Mouse (Mus musculus) ovary, postnatal 36 days (tissue): ENCODE data around the gene Wrap53.

ENCODE experiments used
- DNase-seq: peaks from one replicate; pipeline ENCODE4 v3.0.0; 2022; ENCODE audit warnings: low spot score, mixed read lengths

Wrap53 gene

DNA sequence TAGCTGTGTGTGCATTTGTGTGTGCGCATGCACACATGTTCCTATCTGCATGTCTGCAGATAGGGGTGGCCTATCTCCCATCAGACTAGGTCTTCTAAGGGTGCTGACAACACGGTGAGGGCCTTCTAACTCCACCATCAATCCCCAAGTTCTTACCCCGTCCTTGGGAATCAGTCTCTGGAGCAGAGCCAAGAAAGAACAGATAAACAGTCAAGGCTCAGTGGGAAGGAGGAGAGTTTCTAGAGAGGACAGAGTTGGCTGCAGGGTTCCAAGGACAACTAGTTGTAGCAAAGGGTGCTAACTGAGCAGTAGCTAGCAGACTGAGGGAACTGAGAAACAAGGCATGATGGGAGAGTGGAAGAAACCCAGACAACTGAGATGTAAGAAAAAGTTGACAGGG, 21.7 kb upstream of the Wrap53 start:
- peak; percentile 20 for DNase-seq

- peak; percentile 86 for DNase-seq
These were observed 20.0 kb upstream of the Wrap53 start for GRCm38 (mm10) chr11:69600098-69600497.

DNA sequence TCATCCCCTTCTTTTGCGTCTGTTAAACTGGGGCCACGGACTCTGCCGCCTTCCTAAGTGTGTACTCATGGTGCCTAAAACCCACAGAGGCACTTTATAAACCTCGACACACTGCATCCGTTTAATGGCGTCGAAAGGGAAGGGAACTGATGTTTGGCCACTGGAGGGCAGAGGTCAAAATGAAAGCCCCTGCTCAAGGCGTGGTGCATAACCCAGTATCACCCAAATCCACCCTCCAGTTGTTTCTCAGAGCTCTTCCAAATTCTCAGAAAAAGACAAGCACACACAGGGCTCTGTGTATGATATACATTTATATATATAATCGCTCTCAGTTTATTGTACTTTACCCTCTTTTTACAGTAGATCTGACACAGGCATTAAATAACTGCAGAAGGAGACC, 19.4 kb upstream of the Wrap53 start:
- DNase-seq = no peak

DNA sequence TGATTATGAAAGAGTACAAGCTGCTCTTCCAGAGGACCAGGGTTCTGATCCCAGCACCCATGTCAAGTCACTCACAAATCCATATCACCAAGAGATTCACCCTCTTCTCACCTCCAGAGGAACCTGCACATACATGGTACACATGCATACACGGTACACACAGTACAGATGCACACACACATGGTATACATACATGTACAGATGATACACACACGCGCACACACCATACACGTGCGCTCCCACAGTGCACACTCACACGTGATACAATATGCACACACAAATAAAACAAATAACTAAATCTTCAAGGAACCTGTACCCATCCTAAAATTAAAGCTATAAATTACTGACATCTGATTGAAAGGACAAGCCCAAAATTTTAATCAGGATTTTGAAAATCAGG, 14.8 kb upstream of the Wrap53 start:
- DNase-seq = no peak

DNA sequence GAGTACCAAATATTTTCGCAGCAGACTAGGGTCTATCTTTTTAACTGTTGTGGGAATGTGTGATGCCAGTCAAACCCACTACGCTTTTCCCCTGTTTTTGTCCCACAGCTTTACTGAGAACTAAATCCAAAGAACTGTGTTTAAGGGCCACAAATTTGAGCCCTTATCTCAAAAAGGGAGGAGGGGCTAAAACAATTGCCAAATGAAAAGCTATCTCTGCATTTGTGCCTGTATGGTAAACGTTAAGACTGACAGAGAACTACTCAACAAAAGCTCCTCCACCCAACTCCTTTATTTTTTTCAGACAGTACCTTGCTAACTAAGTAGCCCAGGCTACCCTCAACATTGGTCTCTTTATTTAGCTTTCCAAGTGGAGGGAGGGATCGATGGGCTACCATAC, 12.7 kb upstream of the Wrap53 start:
- DNase-seq = no peak

GRCm38 (mm10) chr11:69591899-69592637, 12.0 kb upstream of the Wrap53 start:
- DNase-seq = no peak

DNA sequence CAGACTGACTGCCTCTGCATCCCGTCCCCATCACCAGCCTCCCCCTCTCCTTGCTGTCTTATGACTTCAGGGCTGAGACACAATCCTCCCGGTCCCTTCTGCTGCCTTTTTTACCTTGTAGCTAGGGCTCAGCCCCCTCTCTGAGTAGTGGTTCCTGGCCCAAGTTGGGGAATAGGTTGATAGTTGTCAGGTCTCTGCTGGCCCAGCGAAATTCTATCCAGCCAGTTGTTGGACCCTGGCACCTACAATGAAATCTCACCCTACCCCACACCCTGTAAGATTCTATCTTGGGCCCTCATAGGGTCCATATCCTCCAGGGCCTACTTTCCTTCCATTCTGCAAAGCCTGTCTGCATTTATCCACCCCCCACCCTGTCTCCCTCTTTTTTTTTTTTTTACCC, 11.4 kb upstream of the Wrap53 start:
- no peak for DNase-seq

- DNase-seq = no peak
These were observed 10.6 kb upstream of the Wrap53 start for GRCm38 (mm10) chr11:69590622-69591021.

- DNase-seq = no peak
These were observed 9.3 kb upstream of the Wrap53 start for GRCm38 (mm10) chr11:69589207-69589834.

DNA sequence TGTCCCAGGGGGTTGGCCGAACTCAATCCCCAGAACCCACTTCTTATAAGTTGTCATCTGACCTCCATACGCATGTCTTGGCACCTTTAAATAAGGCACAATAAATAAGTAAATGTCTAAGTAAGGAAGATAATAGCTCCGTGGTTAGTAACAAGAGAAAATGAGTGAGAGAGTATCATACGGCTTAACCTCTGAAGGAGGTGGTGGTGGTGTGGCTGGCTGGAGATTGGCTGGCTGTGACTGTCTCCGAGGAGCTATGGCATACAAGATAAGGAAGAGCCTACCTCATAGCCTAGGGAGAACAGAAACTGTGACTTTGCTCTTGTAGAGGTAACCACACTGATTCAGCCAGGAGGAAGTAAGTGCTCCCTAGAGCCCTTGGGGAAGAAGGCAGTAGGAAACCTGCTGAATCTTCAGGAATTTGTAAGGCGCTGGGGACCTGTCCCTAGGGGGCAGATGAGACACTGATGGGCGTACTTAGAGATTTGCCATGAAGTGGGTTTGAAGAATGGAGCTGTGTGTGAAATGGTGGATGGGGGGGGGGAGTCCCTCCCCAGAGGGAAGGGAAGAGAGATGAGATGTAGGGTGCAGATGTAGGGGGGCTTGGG, 5.8 kb upstream of the Wrap53 start:
- DNase-seq = no peak

- no peak for DNase-seq
These were observed 4.9 kb upstream of the Wrap53 start for GRCm38 (mm10) chr11:69584937-69585336.

DNA sequence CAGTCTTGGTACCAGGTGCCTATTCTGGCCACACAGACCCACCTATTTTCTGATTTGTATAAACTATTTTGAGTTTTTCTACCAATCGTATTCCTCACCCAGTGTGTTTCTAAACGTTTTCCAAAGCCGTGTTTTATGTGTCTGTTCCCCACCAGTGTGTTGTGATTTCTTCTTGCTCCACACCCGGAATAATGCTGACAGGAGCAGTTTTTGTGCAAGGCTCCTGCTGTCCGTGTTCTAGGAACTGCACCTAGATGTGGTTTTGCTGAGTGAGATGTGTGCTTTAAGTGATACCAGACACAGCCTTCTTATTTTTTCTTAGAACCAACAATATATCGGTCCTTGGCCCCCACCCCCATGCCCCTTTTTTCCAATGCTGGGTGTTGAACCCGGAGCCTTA, 4.0 kb upstream of the Wrap53 start:
- DNase-seq = no peak

DNA sequence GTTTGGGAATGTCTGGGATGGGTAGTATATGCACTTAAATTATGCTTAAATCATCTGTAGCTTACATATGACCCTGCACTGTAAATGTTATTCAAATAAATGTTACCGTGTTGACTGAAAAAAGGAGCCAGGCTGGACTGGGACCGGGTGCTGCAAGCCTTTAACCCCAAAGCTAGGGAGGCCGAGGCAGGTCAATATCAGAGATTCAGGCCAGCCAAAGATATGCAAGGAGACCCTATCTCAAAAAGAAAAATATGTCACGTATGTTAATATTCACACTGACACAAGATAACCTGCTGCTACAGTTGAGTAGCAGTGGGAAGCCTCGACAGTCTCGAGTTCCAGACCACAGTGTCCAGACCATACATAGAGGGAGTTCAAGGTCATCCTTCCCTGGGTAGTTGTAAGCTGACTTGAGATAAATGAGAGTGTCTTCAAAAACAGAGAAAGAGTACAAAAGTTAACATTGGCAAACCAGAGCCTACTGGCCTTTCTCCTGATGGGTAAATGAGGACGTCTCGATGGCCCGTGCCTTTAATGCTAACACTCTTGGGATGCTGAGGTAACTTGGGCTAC, 2.3 kb upstream of the Wrap53 start:
- DNase-seq = no peak

DNA sequence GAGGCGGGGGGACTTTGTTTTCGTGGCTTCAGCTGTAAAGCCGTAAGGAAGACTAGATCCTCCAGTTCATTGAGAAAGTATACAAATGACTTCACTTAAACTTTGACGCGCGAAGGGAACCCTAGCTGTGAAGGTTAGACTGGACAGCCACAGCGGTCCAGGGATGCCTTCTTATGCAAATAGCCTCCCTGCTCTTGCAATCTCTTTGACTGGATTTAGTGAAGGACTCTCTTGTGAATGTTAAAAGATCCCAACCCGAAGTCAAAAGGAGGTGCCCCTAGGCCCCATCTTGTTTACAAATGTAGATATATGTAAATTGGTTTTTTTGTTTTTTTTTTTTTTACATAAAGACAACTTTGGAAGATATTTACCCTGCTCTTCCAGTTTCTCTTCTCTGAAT, 1.8 kb upstream of the Wrap53 start:
- no peak for DNase-seq

GRCm38 (mm10) chr11:69581147-69581688, 1.2 kb upstream of the Wrap53 start:
- peak; percentile 89 for DNase-seq

DNA sequence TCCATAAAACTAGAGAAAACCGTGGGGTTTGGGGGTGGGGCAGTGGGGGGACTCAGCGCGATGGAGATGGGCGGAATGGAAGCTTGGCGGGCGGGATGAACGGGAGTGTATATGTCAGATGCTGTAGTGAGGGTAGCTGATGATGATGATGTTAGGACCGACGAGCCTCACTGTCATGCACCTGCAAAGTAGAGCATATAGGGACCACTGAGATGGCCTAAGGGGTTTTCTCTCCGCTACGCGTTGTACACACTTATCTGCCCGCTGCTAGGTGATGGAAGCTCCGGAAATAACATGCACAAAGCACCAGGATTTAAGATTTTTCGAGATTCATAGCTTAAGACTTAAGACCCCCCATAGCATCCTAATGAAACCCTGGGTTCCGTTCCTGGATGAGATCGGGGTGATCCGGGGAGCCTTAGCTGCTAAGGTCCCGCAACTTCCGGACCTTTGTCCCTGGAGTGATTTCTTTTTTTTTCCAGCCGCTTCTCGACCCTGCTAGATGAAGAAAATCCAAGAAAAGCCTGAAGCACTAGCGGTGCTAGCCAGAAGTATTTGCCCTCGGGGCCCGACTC, 604 bp upstream of the Wrap53 start:
- no peak for DNase-seq

DNA sequence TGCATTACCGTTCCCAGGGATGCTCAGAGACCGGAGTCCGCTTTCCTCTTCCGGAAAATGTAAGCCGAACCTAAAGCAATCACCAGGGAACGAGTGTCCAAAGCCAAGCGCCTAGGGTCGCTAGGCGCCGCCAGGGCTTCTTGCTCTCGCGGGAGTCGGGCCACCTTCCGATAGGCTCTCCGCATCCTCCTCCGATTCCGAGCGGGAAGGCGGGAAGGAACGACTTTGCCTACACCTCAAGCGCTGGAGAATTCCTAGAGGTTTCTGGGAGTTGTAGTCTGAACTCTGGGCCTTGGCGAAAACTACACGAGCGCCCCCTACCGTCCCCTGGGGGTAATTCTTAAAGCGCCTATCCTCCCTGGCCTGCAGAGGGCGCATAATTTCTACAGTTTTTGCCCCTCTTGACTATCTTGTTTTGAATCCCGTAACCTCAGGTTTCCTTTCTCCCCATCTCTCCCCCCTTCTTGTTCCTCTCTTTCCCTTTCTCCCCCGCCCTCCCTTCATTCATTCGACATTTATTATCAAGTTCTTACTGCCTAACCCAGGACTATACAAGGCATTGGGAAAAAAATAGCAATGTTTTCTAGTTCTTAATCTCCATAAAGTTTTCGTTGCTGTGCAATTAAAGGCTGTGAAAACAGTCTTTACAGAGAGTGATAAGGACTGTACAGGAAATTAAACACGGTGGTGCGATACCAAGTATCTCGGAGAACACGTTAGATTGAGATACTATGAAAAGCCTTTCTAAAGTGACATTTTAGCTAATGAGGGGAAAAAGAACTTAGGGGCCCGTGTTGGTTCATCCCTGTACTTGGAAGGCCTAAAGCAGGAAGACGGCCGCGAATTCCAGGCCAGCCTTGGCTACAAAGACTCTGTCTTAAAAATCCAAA, 682 bp downstream of the Wrap53 start:
- DNase-seq = peak; percentile 94

DNA sequence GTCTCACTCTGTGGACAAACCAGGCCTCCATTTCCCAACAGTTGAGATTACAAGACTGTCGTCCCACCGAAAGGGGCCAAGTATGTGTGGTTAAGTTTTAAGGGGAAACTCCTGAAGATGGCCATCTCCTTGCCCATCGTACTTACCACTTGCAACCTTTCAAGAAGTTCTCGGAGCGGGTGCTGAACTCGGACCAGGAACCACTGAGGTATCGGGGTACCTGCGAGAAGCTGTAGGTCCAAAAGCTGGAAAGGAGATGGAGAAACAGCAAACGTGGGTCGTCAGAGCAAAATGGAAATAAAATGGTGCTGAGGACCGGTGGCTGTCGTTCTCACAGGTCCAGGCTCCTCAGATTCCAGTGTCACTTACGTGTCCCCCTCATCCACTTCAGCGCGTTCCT, 1.8 kb downstream of the Wrap53 start:
- DNase-seq = no peak

DNA sequence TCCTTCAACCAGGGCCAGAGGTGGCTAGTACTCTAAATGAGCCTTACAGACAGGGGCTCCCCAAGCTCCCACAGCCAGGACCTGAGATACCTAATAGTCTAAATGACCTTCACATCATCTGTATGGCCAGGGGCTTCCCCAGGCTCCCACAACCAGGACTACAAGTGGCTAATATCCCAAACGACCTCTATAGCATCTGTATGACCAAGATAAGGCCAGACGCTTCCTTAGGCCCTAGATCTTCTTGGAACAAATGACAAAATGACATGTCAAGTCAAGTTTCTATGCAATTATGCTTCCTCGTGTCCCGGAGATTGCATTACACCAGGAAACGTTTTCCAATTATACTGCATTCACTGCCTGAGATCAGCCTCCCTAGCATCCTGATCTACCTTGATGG, 3.7 kb downstream of the Wrap53 start:
- DNase-seq = no peak

GRCm38 (mm10) chr11:69575220-69575619, 4.8 kb downstream of the Wrap53 start:
- no peak for DNase-seq

- DNase-seq = no peak
These were observed 14.9 kb downstream of the Wrap53 start for GRCm38 (mm10) chr11:69565131-69565530.
